Mouse (Mus musculus) bone marrow, adult 2 months (tissue): ENCODE measurements around the gene Uty. TPM values are rescaled to one million over a fixed set of nuclear protein-coding genes. Genes with fewer than 3 reads are reported as not detected.
A peak's percentile ranks its signal among the peaks of the same experiment; 100 is the strongest.

Experiments
- H3K27ac ChIP-seq: fragments of 200-500 bp; 2 replicates; pipeline ENCODE4 v1.5.1; 2012; ENCODE audit warnings: low read depth, mild to moderate bottlenecking, control low read depth, inconsistent platforms, low read length; ENCODE audit not compliant: control insufficient read depth, poor library complexity, insufficient read depth
- H3K4me1 ChIP-seq: fragments of 200-500 bp; 2 replicates; pipeline ENCODE4 v1.6.1; 2011; ENCODE audit warnings: low read length; ENCODE audit not compliant: control insufficient read depth, insufficient read depth
- H3K4me3 ChIP-seq: fragments of 200-500 bp; replicated peaks from 2 replicates; pipeline ENCODE3; 2011; ENCODE audit warnings: mild to moderate bottlenecking, low read depth, low read length, control low read depth; ENCODE audit not compliant: control insufficient read depth
- CTCF ChIP-seq: fragments of 200-500 bp; IDR thresholded peaks from 2 replicates; pipeline ENCODE4 v1.5.1; 2011; ENCODE audit warnings: low read length, control low read depth; ENCODE audit not compliant: control insufficient read depth, insufficient read depth
- POLR2A ChIP-seq: fragments of 200-500 bp; IDR thresholded peaks from 2 replicates; pipeline ENCODE4 v1.6.1; 2011; ENCODE audit warnings: low read depth, mild to moderate bottlenecking, control low read depth, low read length, borderline replicate concordance; ENCODE audit not compliant: control insufficient read depth
- WGBS: fragments of 180-500 bp; shearing (Covaris S2); methylation state at CpG from one replicate; pipeline ENCODE4 v1.1.7; 2018; 5-methylcytosine and 5-hydroxymethylcytosine counted together
- polyA plus RNA-seq: library from polyadenylated mRNA; stranded (reverse); fragments of >200 nt; gene quantifications from 2 replicates; pipeline ENCODE4 v1.2.4, GENCODE M21; 2011; ENCODE audit warnings: low replicate concordance; ENCODE audit not compliant: missing spikeins, insufficient read depth, insufficient read length

Gene Uty
- 7.3 and 8.6 TPM in 2 replicates for polyA plus RNA-seq

- Histone ChIP-seq H3K4me1 (no peaks in the 10 kb centered on the region), H3K27ac (peak within 1 kb of the TSS; percentile 10), H3K4me3 (peak within 1 kb of the TSS; percentile 75)
- TF ChIP-seq CTCF, result no peak
- TF ChIP-seq POLR2A, result no peak
- WGBS, result 2% methylated on average over 21 of the region's 21 CpGs
Measured at GRCm38 (mm10) chrY:1245426-1245863, at the start of gene Uty. Gene Uty (minus strand): TSS chrY:1245759.

GRCm38 (mm10) chrY:1293708-1294107, 48.1 kb upstream of the Uty start:
- no peak for TF ChIP-seq CTCF
- TF ChIP-seq POLR2A, result no peak
- Histone ChIP-seq H3K27ac (no peak overlapping the region), H3K4me3 (no peak overlapping the region), H3K4me1 (no peaks in the 10 kb centered on the region)

- peak within 1 kb of the TSS; percentile 76 for H3K4me3 ChIP-seq
- TF ChIP-seq POLR2A (no peak), CTCF (no peak)
- H3K27ac ChIP-seq, result peak within 1 kb of the TSS; percentile 70; the same call in 1 of the 2 replicates
- no peaks in the 10 kb centered on the region for H3K4me1 ChIP-seq
- WGBS, result under 1% methylated on average over 31 of the region's 31 CpGs
Measured at GRCm38 (mm10) chrY:1286171-1286795, 40.7 kb upstream of the Uty start, which contains the start of gene Ddx3y. Gene Ddx3y (minus strand): TSS chrY:1286629.

- no peaks in the 10 kb centered on the region for H3K4me1 ChIP-seq
- TF ChIP-seq CTCF (no peak), POLR2A (no peak)
- peak overlapping the region; percentile 76 for H3K4me3 ChIP-seq
- 9% methylated on average over 12 of the region's 12 CpGs for WGBS
- peak overlapping the region; percentile 46; the same call in 1 of the 2 replicates for H3K27ac ChIP-seq
Measured at GRCm38 (mm10) chrY:1285735-1286134, 40.2 kb upstream of the Uty start.

GRCm38 (mm10) chrY:1246117-1246516, 558 bp upstream of the Uty start:
- no peak overlapping the region for H3K27ac ChIP-seq
- H3K4me1 ChIP-seq, result no peaks in the 10 kb centered on the region
- 54% methylated on average over 6 of the region's 6 CpGs for WGBS
- no peak overlapping the region for H3K4me3 ChIP-seq
- no peak for TF ChIP-seq CTCF

- TF ChIP-seq POLR2A, result no peak
- no peak for TF ChIP-seq CTCF
- Histone ChIP-seq H3K4me3 (peak overlapping the region; percentile 75), H3K4me1 (no peaks in the 10 kb centered on the region), H3K27ac (peak overlapping the region; percentile 10)
- WGBS, result 0% methylated on average over 9 of the region's 9 CpGs
Measured at GRCm38 (mm10) chrY:1244940-1245339, 619 bp downstream of the Uty start.

GRCm38 (mm10) chrY:1244421-1244820, 1.1 kb downstream of the Uty start:
- no peaks in the 10 kb centered on the region for H3K4me1 ChIP-seq
- TF ChIP-seq CTCF (no peak), POLR2A (no peak)
- H3K4me3 ChIP-seq, result no peak overlapping the region
- 40% methylated on average over 5 of the region's 5 CpGs for WGBS
- H3K27ac ChIP-seq, result no peak overlapping the region

GRCm38 (mm10) chrY:1220001-1220400, 25.6 kb downstream of the Uty start:
- TF ChIP-seq CTCF (no peak), POLR2A (no peak)
- H3K4me3 ChIP-seq, result no peak overlapping the region
- no peak overlapping the region for H3K27ac ChIP-seq
- H3K4me1 ChIP-seq, result no peaks in the 10 kb centered on the region
- WGBS, result 78% methylated on average over 7 of the region's 7 CpGs

GRCm38 (mm10) chrY:1178476-1178875, 67.1 kb downstream of the Uty start:
- TF ChIP-seq CTCF (no peak), POLR2A (no peak)
- no peak overlapping the region for H3K27ac ChIP-seq
- no peak overlapping the region for H3K4me3 ChIP-seq
- H3K4me1 ChIP-seq, result no peaks in the 10 kb centered on the region
- 71% methylated on average over 1 of the region's 1 CpGs for WGBS
